Mouse (Mus musculus) MEL (cell line): ENCODE measurements at regions not wholly inside any gene's neighbourhood (a gene's known extent, or its start where the extent isn't known, plus 50 kb on each side); places are given as distances from the start of the nearest gene placed in this dataset.

ENCODE experiments used
- DNase-seq: peaks from one replicate; pipeline ENCODE4 v3.0.0; 2011; ENCODE audit warnings: low read depth, low spot score
- H3K27ac ChIP-seq: 2 replicates; pipeline ENCODE4 v1.5.1; 2012; ENCODE audit warnings: low read depth, mild to moderate bottlenecking, control low read depth, low read length, moderate library complexity; ENCODE audit not compliant: control insufficient read depth
- H3K27me3 ChIP-seq, 2 experiments: fragments of 150-350 bp in 1 of 2; sonication (generic) in 1 of 2; 2 replicates each; pipeline ENCODE4 v1.6.1; 2012; ENCODE audit warnings: low read length in 2 of 2, mild to moderate bottlenecking in 2 of 2, improper control_type of control experiment in 1 of 2, moderate library complexity in 1 of 2; ENCODE audit not compliant: insufficient read depth in 2 of 2, control insufficient read depth in 1 of 2
- H3K36me3 ChIP-seq, 2 experiments: 2 replicates each; pipeline ENCODE4 v1.6.1; 2012 to 2014; ENCODE audit warnings: low read length in 2 of 2, improper control_type of control experiment in 1 of 2, inconsistent platforms in 1 of 2, mild to moderate bottlenecking in 1 of 2; ENCODE audit not compliant: insufficient read depth in 2 of 2, control insufficient read depth in 1 of 2
- H3K4me1 ChIP-seq, 2 experiments: fragments of 150-350 bp in 1 of 2; sonication (generic) in 1 of 2; 2 replicates each; pipeline ENCODE4 v1.6.1; 2012; ENCODE audit warnings: low read length in 2 of 2, improper control_type of control experiment in 1 of 2, mild to moderate bottlenecking in 1 of 2; ENCODE audit not compliant: insufficient read depth in 2 of 2, control insufficient read depth in 1 of 2
- H3K4me3 ChIP-seq, 2 experiments: fragments of 150-350 bp in 1 of 2; sonication (generic) in 1 of 2; 2 replicates each; pipeline ENCODE4 v1.5.1; 2012; ENCODE audit warnings: low read depth in 2 of 2, low read length in 2 of 2, mild to moderate bottlenecking in 2 of 2, moderate library complexity in 2 of 2, control low read depth in 1 of 2, improper control_type of control experiment in 1 of 2; ENCODE audit not compliant: control insufficient read depth in 1 of 2, insufficient read depth in 1 of 2
- H3K79me2 ChIP-seq: 2 replicates; pipeline ENCODE4 v1.6.1; 2012; ENCODE audit warnings: mild to moderate bottlenecking, low read length, moderate library complexity; ENCODE audit not compliant: control insufficient read depth, poor library complexity, insufficient read depth
- H3K9ac ChIP-seq: 2 replicates; pipeline ENCODE4 v1.6.1; 2012; ENCODE audit warnings: low read depth, mild to moderate bottlenecking, control low read depth, low read length, moderate library complexity; ENCODE audit not compliant: control insufficient read depth, poor library complexity, severe bottlenecking
- H3K9me3 ChIP-seq: fragments of 150-350 bp; sonication (generic); replicated peaks from 2 replicates; pipeline ENCODE4 v1.6.1; 2012; ENCODE audit warnings: mild to moderate bottlenecking, low read length, improper control_type of control experiment, moderate library complexity; ENCODE audit not compliant: insufficient read depth
- BHLHE40 ChIP-seq: IDR thresholded peaks from 2 replicates; pipeline ENCODE4 v1.6.1; 2012; ENCODE audit warnings: low read depth, mild to moderate bottlenecking, inconsistent platforms, low read length, improper control_type of control experiment, borderline replicate concordance
- CHD1 ChIP-seq: IDR thresholded peaks from 2 replicates; pipeline ENCODE4 v1.6.1; 2012; ENCODE audit warnings: low read depth, mild to moderate bottlenecking, inconsistent platforms, low read length, improper control_type of control experiment
- CHD2 ChIP-seq: IDR thresholded peaks from 2 replicates; pipeline ENCODE4 v1.6.1; 2011; ENCODE audit warnings: low read length, improper control_type of control experiment
- CTCF ChIP-seq, 3 experiments: IDR thresholded peaks in 2 of 3; conservative IDR thresholded peaks in 1 of 3; 2 replicates each; pipeline ENCODE4 v1.5.1; 2011 to 2012; ENCODE audit warnings: low read length in 3 of 3, low read depth in 2 of 3, mild to moderate bottlenecking in 2 of 3, improper control_type of control experiment in 1 of 3, inconsistent platforms in 1 of 3, mixed read lengths in 1 of 3, moderate library complexity in 1 of 3; ENCODE audit not compliant: control insufficient read depth in 1 of 3, insufficient read depth in 1 of 3, poor library complexity in 1 of 3, severe bottlenecking in 1 of 3
- E2F4 ChIP-seq: IDR thresholded peaks from 2 replicates; pipeline ENCODE4 v1.6.1; 2011; ENCODE audit warnings: low read depth, low read length, improper control_type of control experiment, borderline replicate concordance
- ELF1 ChIP-seq: IDR thresholded peaks from 2 replicates; pipeline ENCODE4 v1.6.1; 2014; ENCODE audit warnings: low read depth, mild to moderate bottlenecking, inconsistent platforms, low read length, improper control_type of control experiment, moderate library complexity
- EP300 ChIP-seq, 2 experiments: IDR thresholded peaks; 2 replicates each; pipeline ENCODE4 v1.6.1; 2011; ENCODE audit warnings: improper control_type of control experiment in 2 of 2, low read length in 2 of 2, low read depth in 1 of 2, mild to moderate bottlenecking in 1 of 2
- ETS1 ChIP-seq: IDR thresholded peaks from 2 replicates; pipeline ENCODE4 v1.6.1; 2012; ENCODE audit warnings: low read depth, mild to moderate bottlenecking, inconsistent platforms, low read length, improper control_type of control experiment, moderate library complexity
- GABPA ChIP-seq: IDR thresholded peaks from 2 replicates; pipeline ENCODE4 v1.6.1; 2012; ENCODE audit warnings: low read depth, mild to moderate bottlenecking, inconsistent platforms, low read length, improper control_type of control experiment, moderate library complexity
- GATA1 ChIP-seq: IDR thresholded peaks from 2 replicates; pipeline ENCODE4 v1.6.1; 2011; ENCODE audit warnings: low read depth, low read length, improper control_type of control experiment
- HCFC1 ChIP-seq: IDR thresholded peaks from 2 replicates; pipeline ENCODE4 v1.6.1; 2012; ENCODE audit warnings: low read depth, mild to moderate bottlenecking, inconsistent platforms, low read length, improper control_type of control experiment, moderate library complexity
- KAT2A ChIP-seq: conservative IDR thresholded peaks from 2 replicates; pipeline ENCODE4 v1.6.1; 2012; ENCODE audit warnings: low read depth, low read length, improper control_type of control experiment, inconsistent platforms
- MAX ChIP-seq: IDR thresholded peaks from 2 replicates; pipeline ENCODE4 v1.6.1; 2011; ENCODE audit warnings: low read length, improper control_type of control experiment
- MXI1 ChIP-seq: IDR thresholded peaks from 2 replicates; pipeline ENCODE4 v1.6.1; 2011; ENCODE audit warnings: mild to moderate bottlenecking, low read depth, low read length, improper control_type of control experiment
- NELFE ChIP-seq: IDR thresholded peaks from 2 replicates; pipeline ENCODE4 v1.6.1; 2011; ENCODE audit warnings: low read depth, low read length, improper control_type of control experiment
- NRF1 ChIP-seq: IDR thresholded peaks from 2 replicates; pipeline ENCODE4 v1.6.1; 2014; ENCODE audit warnings: low read depth, mild to moderate bottlenecking, inconsistent platforms, low read length, improper control_type of control experiment, moderate library complexity; ENCODE audit not compliant: poor library complexity, insufficient read depth, severe bottlenecking
- POLR2A ChIP-seq, 2 experiments: IDR thresholded peaks; 2 replicates each; pipeline ENCODE4 v1.6.1; 2011 to 2012; ENCODE audit warnings: low read length in 2 of 2, mild to moderate bottlenecking in 2 of 2, control low read depth in 1 of 2, improper control_type of control experiment in 1 of 2, low read depth in 1 of 2, moderate library complexity in 1 of 2; ENCODE audit not compliant: control insufficient read depth in 1 of 2, insufficient read depth in 1 of 2, poor library complexity in 1 of 2
- POLR2AphosphoS5 ChIP-seq: IDR thresholded peaks from 2 replicates; pipeline ENCODE4 v1.6.1; 2012; ENCODE audit warnings: low read depth, borderline replicate concordance, mild to moderate bottlenecking, inconsistent platforms, low read length, moderate library complexity, mixed read lengths
- RAD21 ChIP-seq: IDR thresholded peaks from 2 replicates; pipeline ENCODE4 v1.6.1; 2011; ENCODE audit warnings: mild to moderate bottlenecking, low read depth, low read length, improper control_type of control experiment
- TBP ChIP-seq: IDR thresholded peaks from 2 replicates; pipeline ENCODE4 v1.8.0; 2011; ENCODE audit warnings: low read depth, low read length, improper control_type of control experiment
- UBTF ChIP-seq: IDR thresholded peaks from 2 replicates; pipeline ENCODE4 v1.6.1; 2012; ENCODE audit warnings: low read depth, mild to moderate bottlenecking, inconsistent platforms, low read length, improper control_type of control experiment, moderate library complexity, borderline replicate concordance; ENCODE audit not compliant: insufficient read depth
- USF2 ChIP-seq, 2 experiments: IDR thresholded peaks; 2 replicates each; pipeline ENCODE4 v1.6.1; 2011 to 2012; ENCODE audit warnings: improper control_type of control experiment in 2 of 2, low read length in 2 of 2, borderline replicate concordance in 1 of 2, inconsistent platforms in 1 of 2, low read depth in 1 of 2, mild to moderate bottlenecking in 1 of 2; ENCODE audit not compliant: insufficient read depth in 1 of 2
- ZKSCAN1 ChIP-seq: IDR thresholded peaks from 2 replicates; pipeline ENCODE4 v1.6.1; 2012; ENCODE audit warnings: low read depth, mild to moderate bottlenecking, inconsistent platforms, low read length, improper control_type of control experiment, moderate library complexity
- ZMIZ1 ChIP-seq: IDR thresholded peaks from 2 replicates; pipeline ENCODE4 v1.6.1; 2012; ENCODE audit warnings: low read depth, mild to moderate bottlenecking, inconsistent platforms, low read length, improper control_type of control experiment, moderate library complexity
- ZNF384 ChIP-seq: IDR thresholded peaks from 2 replicates; pipeline ENCODE4 v1.6.1; 2012; ENCODE audit warnings: low read depth, mild to moderate bottlenecking, inconsistent platforms, low read length, improper control_type of control experiment

GRCm38 (mm10) chr3:34551069-34551468, 99.1 kb upstream of the Sox2 start:
- Histone ChIP-seq H3K79me2 (no peaks in the 10 kb centered on the region), H3K4me3 (no peak overlapping the region), H3K4me1 (no peaks in the 10 kb centered on the region), H3K9ac (no peak overlapping the region), H3K27ac (no peak overlapping the region)
- no peak for TF ChIP-seq CHD2
- TF ChIP-seq ELF1: no peak
- TF ChIP-seq POLR2A (IDR thresholded peaks at IDR 0.05; ENCODE audit: control insufficient read depth in 1 of 2, insufficient read depth in 1 of 2, low read depth in 1 of 2, low read length in 2 of 2, poor library complexity in 1 of 2): no peak
- no peak for TF ChIP-seq MAX
- TF ChIP-seq ZKSCAN1: no peak
- TF ChIP-seq MXI1: no peak
- no peak for TF ChIP-seq EP300 (IDR thresholded peaks at IDR 0.05; ENCODE audit: low read depth in 1 of 2, low read length in 2 of 2)
- no peak for TF ChIP-seq USF2 (IDR thresholded peaks at IDR 0.05; ENCODE audit: borderline replicate concordance in 1 of 2, insufficient read depth in 1 of 2, low read depth in 1 of 2, low read length in 2 of 2)
- no peak for TF ChIP-seq GATA1
- no peak for TF ChIP-seq CHD1
- TF ChIP-seq CTCF (IDR thresholded peaks at IDR 0.05 in 2 of 3, conservative IDR thresholded peaks at IDR 0.05 in 1 of 3; ENCODE audit: control insufficient read depth in 1 of 3, insufficient read depth in 1 of 3, low read depth in 2 of 3, low read length in 3 of 3, poor library complexity in 1 of 3, severe bottlenecking in 1 of 3): no peak
- no peak for TF ChIP-seq ETS1
- no peak for TF ChIP-seq NELFE
- TF ChIP-seq BHLHE40: no peak
- no peak for TF ChIP-seq UBTF
- TF ChIP-seq HCFC1: no peak
- TF ChIP-seq, all 39 proteins: peak for 0
- no peaks in the 10 kb centered on the region for H3K27me3 ChIP-seq
- DNase-seq: no peak
- H3K36me3 ChIP-seq: no peaks in the 10 kb centered on the region
- no peaks in the 10 kb centered on the region for H3K9me3 ChIP-seq

GRCm38 (mm10) chr3:34550189-34550588, 100.0 kb upstream of the Sox2 start:
- no peaks in the 10 kb centered on the region for H3K4me1 ChIP-seq
- TF ChIP-seq GABPA (no peak), ZMIZ1 (no peak), GATA1 (no peak), TBP (no peak), POLR2AphosphoS5 (no peak), ELF1 (no peak), NRF1 (no peak), RAD21 (no peak), ZNF384 (no peak), E2F4 (no peak), KAT2A (no peak)
- DNase-seq: no peak
- no peaks in the 10 kb centered on the region for H3K27me3 ChIP-seq
- H3K9me3 ChIP-seq: no peaks in the 10 kb centered on the region
- H3K4me3 ChIP-seq: no peak overlapping the region
- H3K79me2 ChIP-seq: no peaks in the 10 kb centered on the region
- H3K36me3 ChIP-seq: no peaks in the 10 kb centered on the region
- no peak overlapping the region for H3K27ac ChIP-seq
- H3K9ac ChIP-seq: no peak overlapping the region
